Mouse (Mus musculus): Measurements from ENCODE around the gene Elp1. TPM values are rescaled to one million over a fixed set of nuclear protein-coding genes. Genes with fewer than 3 reads are reported as not detected.

Elp1 gene
- 17.3 and 28.7 TPM in 2 replicates for polyA plus RNA-seq (2012; ENCODE audit: insufficient read depth, insufficient read length, missing spikeins)

DNA sequence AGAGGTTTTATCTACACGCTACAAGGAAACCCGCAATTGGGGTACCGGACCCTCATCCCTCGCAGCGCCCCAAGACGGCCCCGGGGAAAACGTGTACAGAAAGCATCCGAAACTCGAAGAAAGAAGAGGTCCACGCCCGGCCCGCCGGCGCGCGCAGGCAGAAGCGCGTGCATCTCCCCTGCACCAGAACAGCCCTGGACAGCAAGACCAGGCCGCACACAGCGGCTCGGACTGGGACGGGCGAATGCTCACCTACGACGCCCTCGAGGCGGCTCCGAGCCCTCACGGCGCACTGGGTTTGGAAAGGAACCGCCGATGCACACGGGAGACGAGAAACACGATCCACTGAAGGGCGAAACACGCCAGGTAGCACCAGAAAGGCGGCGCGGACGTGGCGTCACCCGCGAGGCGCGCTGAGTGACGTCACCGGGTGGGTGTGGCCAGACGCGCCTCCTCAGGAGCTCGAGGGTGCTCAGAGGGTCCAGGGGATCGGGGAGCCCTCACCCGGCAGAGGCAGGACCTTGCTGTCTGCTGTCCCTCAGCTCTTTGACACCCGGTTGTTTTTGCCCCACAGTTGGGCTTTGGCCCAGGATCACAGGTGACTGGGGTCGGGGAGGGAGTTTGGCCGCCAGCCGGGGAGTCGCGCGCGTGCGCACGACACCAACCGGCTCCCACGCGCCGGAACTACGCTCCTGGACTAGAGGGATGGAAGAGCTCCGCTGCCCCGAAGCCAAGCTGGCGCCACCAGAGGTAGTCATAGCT lies at the start of gene Elp1, which contains the start of gene Fam206a:
Gene Elp1 (minus strand): TSS at position 425 of the 762 bp plus-strand sequence.
Gene Fam206a (plus strand): TSS at position 439 of the 762 bp plus-strand sequence.
- 0 out of 2 replicates have a peak within 1 kb of the TSS, but pooled peaks have one; percentile 9 for H3K27ac ChIP-seq (ENCODE audit: insufficient read depth, low read depth, low read length)
- TF ChIP-seq POLR2A (IDR thresholded peaks at IDR 0.05; ENCODE audit: borderline replicate concordance, low read depth, low read length) = no peak
- TF ChIP-seq CTCF (IDR thresholded peaks at IDR 0.05; ENCODE audit: low read depth, low read length) = no peak
- peaks cover 6% of the 10 kb centered on the region for H3K4me1 ChIP-seq (ENCODE audit: control insufficient read depth, insufficient read depth, low read length)
- H3K4me3 ChIP-seq (ENCODE audit: insufficient read depth, low read length) = peak within 1 kb of the TSS; percentile 78

DNA sequence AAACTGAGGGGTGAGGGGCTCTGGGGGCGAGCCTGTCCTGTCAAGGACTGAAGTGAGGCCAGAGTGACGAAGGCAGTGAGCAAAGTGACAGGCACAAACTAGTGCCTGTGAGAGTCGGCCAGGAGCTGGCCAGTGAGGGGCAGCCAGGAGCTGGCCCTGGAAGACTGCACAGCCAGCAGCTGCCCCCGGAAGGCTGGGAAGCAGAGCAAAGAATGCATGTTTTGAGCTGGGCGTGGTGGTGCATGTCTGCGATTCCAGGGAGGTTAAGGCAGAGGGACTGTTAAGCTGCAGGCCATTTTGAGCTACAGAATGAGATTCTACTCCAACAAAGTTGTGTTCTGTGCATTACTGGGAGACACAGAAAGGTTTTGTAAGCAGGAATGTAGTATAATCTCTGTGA lies 48.6 kb upstream of the Elp1 start:
- TF ChIP-seq CTCF (IDR thresholded peaks at IDR 0.05; ENCODE audit: low read depth, low read length) (no peak), POLR2A (IDR thresholded peaks at IDR 0.05; ENCODE audit: borderline replicate concordance, low read depth, low read length) (no peak)
- no peaks in the 10 kb centered on the region for H3K4me1 ChIP-seq (ENCODE audit: control insufficient read depth, insufficient read depth, low read length)
- no peak overlapping the region for H3K4me3 ChIP-seq (ENCODE audit: insufficient read depth, low read length)
- H3K27ac ChIP-seq (ENCODE audit: insufficient read depth, low read depth, low read length) = no peak overlapping the region

DNA sequence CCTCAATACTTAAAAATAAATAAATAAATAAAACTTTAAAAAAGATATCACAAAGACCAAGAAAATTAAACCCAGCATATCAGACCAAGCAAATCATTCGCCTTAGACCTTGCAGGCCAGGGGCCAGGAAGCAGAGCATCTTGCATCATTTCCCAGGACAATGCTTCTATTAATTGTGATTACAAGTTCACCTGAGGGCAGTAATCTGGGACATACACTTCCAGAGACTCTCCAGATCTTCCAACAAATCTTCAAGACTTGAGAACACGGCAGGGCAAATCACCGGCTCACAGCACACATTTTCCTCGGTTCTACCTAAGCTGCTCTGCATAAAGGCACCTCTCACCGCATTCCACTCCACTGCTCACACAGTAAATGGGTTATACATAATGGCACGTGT lies 45.9 kb upstream of the Elp1 start:
- no peaks in the 10 kb centered on the region for H3K4me1 ChIP-seq (ENCODE audit: control insufficient read depth, insufficient read depth, low read length)
- no peak overlapping the region for H3K27ac ChIP-seq (ENCODE audit: insufficient read depth, low read depth, low read length)
- no peak overlapping the region for H3K4me3 ChIP-seq (ENCODE audit: insufficient read depth, low read length)
- TF ChIP-seq CTCF (IDR thresholded peaks at IDR 0.05; ENCODE audit: low read depth, low read length) (no peak), POLR2A (IDR thresholded peaks at IDR 0.05; ENCODE audit: borderline replicate concordance, low read depth, low read length) (no peak)

DNA sequence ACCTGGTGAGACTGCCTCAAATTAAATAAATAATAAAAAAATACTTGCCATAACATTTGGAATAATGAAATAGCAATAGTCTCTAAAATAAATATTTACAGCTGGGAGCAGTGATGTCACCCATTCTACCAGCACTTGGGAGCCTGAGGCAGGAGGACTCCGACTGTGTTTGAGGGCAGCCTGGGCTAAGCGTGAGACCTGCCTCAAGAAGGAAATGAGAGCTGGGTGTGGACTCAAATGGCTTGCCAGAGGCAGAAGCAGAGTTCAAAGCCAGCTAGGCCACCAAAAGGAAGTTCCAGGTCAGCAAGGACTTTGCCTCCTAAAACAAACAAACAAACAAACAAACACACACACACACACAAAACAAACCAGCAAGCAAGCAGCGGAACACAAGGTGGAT lies 45.3 kb upstream of the Elp1 start:
- no peaks in the 10 kb centered on the region for H3K4me1 ChIP-seq (ENCODE audit: control insufficient read depth, insufficient read depth, low read length)
- no peak overlapping the region for H3K27ac ChIP-seq (ENCODE audit: insufficient read depth, low read depth, low read length)
- H3K4me3 ChIP-seq (ENCODE audit: insufficient read depth, low read length) = no peak overlapping the region
- TF ChIP-seq CTCF (IDR thresholded peaks at IDR 0.05; ENCODE audit: low read depth, low read length) = no peak
- no peak for TF ChIP-seq POLR2A (IDR thresholded peaks at IDR 0.05; ENCODE audit: borderline replicate concordance, low read depth, low read length)

DNA sequence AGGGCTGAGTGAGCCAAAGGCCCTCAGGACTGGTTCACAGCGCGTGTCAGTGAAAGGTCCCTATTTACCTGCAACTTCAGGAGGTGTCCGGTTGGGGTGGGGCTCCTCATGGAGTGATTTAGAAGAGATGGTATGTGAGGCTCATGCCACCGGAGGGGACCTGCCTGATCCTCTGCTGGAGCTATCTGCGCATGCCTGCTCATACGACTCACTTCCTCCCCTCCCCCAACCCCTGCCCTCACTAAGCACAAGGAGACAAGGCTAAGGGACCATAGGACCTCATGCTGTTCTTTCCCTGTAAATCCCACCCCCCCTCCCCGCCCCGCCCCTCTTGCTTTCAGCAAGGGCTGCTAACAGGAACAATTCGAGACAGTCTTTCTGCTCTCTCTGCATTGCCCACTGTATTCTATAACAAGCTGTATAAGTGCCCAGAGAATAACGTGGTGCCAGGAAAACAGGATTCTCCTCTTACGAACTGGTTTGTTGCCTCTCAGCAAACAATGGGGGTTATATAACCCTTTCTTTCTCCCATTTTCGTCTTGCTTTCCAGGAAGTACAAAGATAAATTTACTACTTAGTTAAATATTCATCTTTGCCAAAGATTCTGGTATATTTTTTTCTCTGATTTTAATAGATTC lies 43.9 kb upstream of the Elp1 start:
- H3K4me3 ChIP-seq (ENCODE audit: insufficient read depth, low read length) = no peak overlapping the region
- H3K27ac ChIP-seq (ENCODE audit: insufficient read depth, low read depth, low read length) = no peak overlapping the region
- no peaks in the 10 kb centered on the region for H3K4me1 ChIP-seq (ENCODE audit: control insufficient read depth, insufficient read depth, low read length)
- TF ChIP-seq CTCF (IDR thresholded peaks at IDR 0.05; ENCODE audit: low read depth, low read length) (no peak), POLR2A (IDR thresholded peaks at IDR 0.05; ENCODE audit: borderline replicate concordance, low read depth, low read length) (no peak)

DNA sequence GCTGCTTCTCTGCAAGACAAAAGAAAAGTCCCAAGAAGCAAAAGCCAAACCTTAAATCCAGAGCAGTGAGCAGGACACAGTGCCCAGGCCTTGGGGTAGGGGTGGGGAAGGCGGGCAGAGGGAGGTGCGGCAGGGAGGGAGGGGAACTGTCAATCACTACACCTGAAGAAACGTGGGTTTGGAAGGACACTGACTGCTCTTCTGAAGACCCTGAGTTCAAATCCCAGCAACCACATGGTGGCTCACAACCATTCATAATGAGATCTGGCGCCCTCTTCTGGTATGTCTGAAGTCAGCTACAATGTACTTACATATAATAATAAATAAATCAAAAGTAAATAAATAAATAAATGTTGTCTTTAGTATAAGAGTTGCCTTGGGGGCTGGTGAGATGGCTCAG lies 42.8 kb upstream of the Elp1 start:
- Histone ChIP-seq H3K27ac (ENCODE audit: insufficient read depth, low read depth, low read length) (no peak overlapping the region), H3K4me3 (ENCODE audit: insufficient read depth, low read length) (no peak overlapping the region), H3K4me1 (ENCODE audit: control insufficient read depth, insufficient read depth, low read length) (no peaks in the 10 kb centered on the region)
- no peak for TF ChIP-seq CTCF (IDR thresholded peaks at IDR 0.05; ENCODE audit: low read depth, low read length)
- TF ChIP-seq POLR2A (IDR thresholded peaks at IDR 0.05; ENCODE audit: borderline replicate concordance, low read depth, low read length) = no peak

DNA sequence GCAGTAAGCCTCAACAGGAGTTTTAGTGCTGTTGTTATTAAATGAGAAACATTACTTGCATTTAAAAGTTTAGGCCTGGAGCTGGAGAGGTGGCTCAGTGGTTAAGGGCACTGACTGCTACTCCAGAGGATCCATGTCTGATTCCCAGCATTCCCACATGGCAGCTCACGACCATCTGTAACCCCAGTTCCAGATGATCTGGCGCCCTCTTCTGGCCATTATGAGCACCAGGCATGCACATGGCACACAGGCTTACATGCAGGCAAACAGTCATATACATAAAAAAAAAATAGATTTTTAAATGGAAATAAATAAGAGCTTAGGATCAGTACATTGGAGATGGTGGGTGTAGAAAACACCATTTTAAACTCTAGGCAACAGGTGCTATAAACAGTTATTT lies 41.8 kb upstream of the Elp1 start:
- Histone ChIP-seq H3K4me1 (ENCODE audit: control insufficient read depth, insufficient read depth, low read length) (no peaks in the 10 kb centered on the region), H3K4me3 (ENCODE audit: insufficient read depth, low read length) (no peak overlapping the region), H3K27ac (ENCODE audit: insufficient read depth, low read depth, low read length) (no peak overlapping the region)
- TF ChIP-seq CTCF (IDR thresholded peaks at IDR 0.05; ENCODE audit: low read depth, low read length) (no peak), POLR2A (IDR thresholded peaks at IDR 0.05; ENCODE audit: borderline replicate concordance, low read depth, low read length) (no peak)

DNA sequence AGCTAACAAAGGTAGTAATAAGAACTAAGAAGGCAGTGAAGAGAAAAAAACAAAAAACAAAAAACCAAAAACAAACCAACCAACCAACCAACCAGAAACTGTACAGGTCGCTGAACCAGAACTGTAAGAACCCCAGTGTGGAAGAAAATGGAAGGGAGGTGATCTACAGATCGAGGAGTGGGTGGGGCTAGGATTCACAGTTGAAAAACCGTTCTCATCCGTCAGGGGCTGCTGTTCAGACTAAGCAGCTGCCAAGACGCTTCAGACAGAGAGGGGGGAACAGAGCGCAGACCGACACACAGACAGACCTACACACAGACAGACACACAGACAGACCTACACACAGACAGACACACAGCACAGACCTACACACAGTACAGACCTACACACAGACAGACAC lies 40.4 kb upstream of the Elp1 start:
- no peak overlapping the region for H3K27ac ChIP-seq (ENCODE audit: insufficient read depth, low read depth, low read length)
- no peaks in the 10 kb centered on the region for H3K4me1 ChIP-seq (ENCODE audit: control insufficient read depth, insufficient read depth, low read length)
- TF ChIP-seq POLR2A (IDR thresholded peaks at IDR 0.05; ENCODE audit: borderline replicate concordance, low read depth, low read length) = no peak
- no peak for TF ChIP-seq CTCF (IDR thresholded peaks at IDR 0.05; ENCODE audit: low read depth, low read length)
- H3K4me3 ChIP-seq (ENCODE audit: insufficient read depth, low read length) = no peak overlapping the region

DNA sequence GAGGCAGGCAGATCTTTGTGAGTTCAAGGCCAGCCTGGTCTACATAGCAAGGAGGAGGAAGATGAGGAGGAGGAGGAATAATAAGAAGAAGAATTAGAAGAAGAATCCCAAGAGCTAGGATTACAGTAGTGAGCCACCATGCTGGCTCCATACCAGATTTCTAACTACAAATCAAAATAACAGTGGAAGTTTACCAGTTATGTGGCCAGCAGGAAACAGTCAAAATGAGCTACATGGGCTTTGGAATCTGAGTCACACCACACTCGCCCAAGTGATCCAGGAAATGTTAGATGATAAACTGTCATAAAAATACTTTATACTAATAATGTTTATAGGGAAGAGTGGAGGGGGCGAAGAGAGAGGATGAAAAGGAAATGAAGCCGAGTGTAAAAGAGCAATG lies 38.2 kb upstream of the Elp1 start:
- H3K4me3 ChIP-seq (ENCODE audit: insufficient read depth, low read length) = no peak overlapping the region
- TF ChIP-seq POLR2A (IDR thresholded peaks at IDR 0.05; ENCODE audit: borderline replicate concordance, low read depth, low read length) = no peak
- no peak for TF ChIP-seq CTCF (IDR thresholded peaks at IDR 0.05; ENCODE audit: low read depth, low read length)
- no peaks in the 10 kb centered on the region for H3K4me1 ChIP-seq (ENCODE audit: control insufficient read depth, insufficient read depth, low read length)
- H3K27ac ChIP-seq (ENCODE audit: insufficient read depth, low read depth, low read length) = no peak overlapping the region

DNA sequence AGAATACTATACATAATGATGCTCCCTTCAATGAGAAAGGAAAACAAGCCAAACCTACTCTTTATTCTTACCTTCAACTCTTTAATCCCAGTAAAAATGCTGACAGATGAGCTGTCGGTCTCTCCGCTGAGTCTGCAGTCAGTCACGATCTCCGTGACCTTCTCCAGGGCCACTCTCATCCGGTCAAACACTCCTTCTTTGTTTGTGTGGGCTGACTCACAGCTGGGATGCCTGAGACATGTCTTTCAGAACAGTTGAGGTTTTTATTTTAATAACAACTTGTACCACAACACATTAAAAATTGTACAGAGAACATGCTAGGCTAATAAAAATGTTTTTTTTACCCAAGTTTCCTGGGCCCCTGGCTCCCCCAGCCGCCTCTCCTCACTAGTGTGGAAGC lies 35.5 kb upstream of the Elp1 start:
- no peak overlapping the region for H3K4me3 ChIP-seq (ENCODE audit: insufficient read depth, low read length)
- H3K4me1 ChIP-seq (ENCODE audit: control insufficient read depth, insufficient read depth, low read length) = no peaks in the 10 kb centered on the region
- no peak overlapping the region for H3K27ac ChIP-seq (ENCODE audit: insufficient read depth, low read depth, low read length)
- no peak for TF ChIP-seq POLR2A (IDR thresholded peaks at IDR 0.05; ENCODE audit: borderline replicate concordance, low read depth, low read length)
- no peak for TF ChIP-seq CTCF (IDR thresholded peaks at IDR 0.05; ENCODE audit: low read depth, low read length)
